Mouse (Mus musculus) intestine, postnatal 0 days (tissue): ENCODE measurements around the gene Tepp. TPM values are rescaled to one million over a fixed set of nuclear protein-coding genes. Genes with fewer than 3 reads are reported as not detected.

Experiments
- ATAC-seq: fragments of 200-750 bp; cut with Nextera tagmentation; 2 replicates; pipeline ENCODE4 v1.8.0; 2017; ENCODE audit warnings: mild to moderate bottlenecking, moderate TSS enrichment, moderate library complexity
- H3K27ac ChIP-seq: fragments of 300-500 bp; sonication (generic); 2 replicates; pipeline ENCODE4 v1.5.1; 2014; ENCODE audit warnings: mild to moderate bottlenecking, low read depth, low read length, moderate library complexity
- H3K27me3 ChIP-seq: fragments of 300-500 bp; sonication (generic); replicated peaks from 2 replicates; pipeline ENCODE4 v1.6.1; 2014; ENCODE audit warnings: low read length, mixed read lengths; ENCODE audit not compliant: control insufficient read depth, insufficient read depth
- H3K36me3 ChIP-seq: fragments of 300-500 bp; sonication (generic); 2 replicates; pipeline ENCODE4 v1.6.1; 2014; ENCODE audit warnings: mild to moderate bottlenecking, moderate library complexity; ENCODE audit not compliant: control insufficient read depth, insufficient read depth
- H3K4me1 ChIP-seq: fragments of 300-500 bp; sonication (generic); replicated peaks from 2 replicates; pipeline ENCODE4 v1.6.1; 2014; ENCODE audit warnings: antibody characterized with exemption, low read length, mixed read lengths; ENCODE audit not compliant: control insufficient read depth, insufficient read depth
- H3K4me2 ChIP-seq: fragments of 300-500 bp; sonication (generic); replicated peaks from 2 replicates; pipeline ENCODE4 v1.6.1; 2014; ENCODE audit warnings: low read depth, mild to moderate bottlenecking, moderate library complexity
- H3K4me3 ChIP-seq: fragments of 300-500 bp; sonication (generic); 2 replicates; pipeline ENCODE4 v1.5.1; 2014; ENCODE audit warnings: low read depth, low read length
- H3K9ac ChIP-seq: fragments of 300-500 bp; sonication (generic); 2 replicates; pipeline ENCODE4 v1.6.1; 2014; ENCODE audit warnings: mild to moderate bottlenecking, low read depth, low read length
- H3K9me3 ChIP-seq: fragments of 300-500 bp; sonication (generic); 2 replicates; pipeline ENCODE4 v1.6.1; 2016; ENCODE audit warnings: mixed run types; ENCODE audit not compliant: control insufficient read depth
- CTCF ChIP-seq: sonication (generic); IDR thresholded peaks from 2 replicates; pipeline ENCODE4 v1.5.1; 2016; ENCODE audit warnings: low read depth, mild to moderate bottlenecking, control low read depth, antibody characterized with exemption, moderate library complexity
- WGBS: fragments of 180-500 bp; shearing (Covaris S2); extraction: QIAGEN DNeasy Blood & Tissue Kit; methylation state at CpG from one replicate; pipeline ENCODE4 v1.1.7; 2014; 5-methylcytosine and 5-hydroxymethylcytosine counted together
- polyA plus RNA-seq: library from polyadenylated mRNA; unstranded; fragments of >200 nt; fragmentation: Nextera tagmentation; extraction: Ambion mirVana; gene quantifications from 2 replicates; pipeline ENCODE4 v1.2.1, GENCODE M21; 2015

Gene Tepp
- polyA plus RNA-seq, 1 experiment from 2014 or later, result not detected

- Histone ChIP-seq H3K27ac (peak overlapping the region; percentile 96), H3K4me3 (peak overlapping the region; percentile 85), H3K9ac (peak overlapping the region; percentile 78), H3K4me2 (peak overlapping the region; percentile 84), H3K36me3 (peaks cover 41% of the 10 kb centered on the region), H3K9me3 (no peaks in the 10 kb centered on the region), H3K4me1 (0 out of 2 replicates have a peak, but pooled peaks cover 8% of the 10 kb centered on the region), H3K27me3 (no peaks in the 10 kb centered on the region)
- no peak for TF ChIP-seq CTCF
- WGBS, result 11% methylated on average over 21 of the region's 21 CpGs
- ATAC-seq, result peak; percentile 13; the same call in 1 of the 2 replicates
These were observed 22.3 kb downstream of the Tepp start for GRCm38 (mm10) chr8:95332437-95333199.

- Histone ChIP-seq H3K9me3 (no peaks in the 10 kb centered on the region), H3K4me2 (no peak overlapping the region), H3K27ac (no peak overlapping the region), H3K27me3 (no peaks in the 10 kb centered on the region), H3K4me3 (no peak overlapping the region), H3K36me3 (peaks cover 49% of the 10 kb centered on the region), H3K9ac (no peak overlapping the region), H3K4me1 (0 out of 2 replicates have a peak, but pooled peaks cover 3% of the 10 kb centered on the region)
- 92% methylated on average over 1 of the region's 1 CpGs for WGBS
- ATAC-seq, result no peak
- no peak for TF ChIP-seq CTCF
These were observed 25.3 kb downstream of the Tepp start for GRCm38 (mm10) chr8:95335706-95336105.

GRCm38 (mm10) chr8:95336363-95336762, 26.0 kb downstream of the Tepp start:
- TF ChIP-seq CTCF, result no peak
- no peak for ATAC-seq
- Histone ChIP-seq H3K9ac (no peak overlapping the region), H3K27me3 (no peaks in the 10 kb centered on the region), H3K4me3 (no peak overlapping the region), H3K9me3 (no peaks in the 10 kb centered on the region), H3K36me3 (peaks cover 54% of the 10 kb centered on the region), H3K4me2 (no peak overlapping the region), H3K27ac (no peak overlapping the region), H3K4me1 (0 out of 2 replicates have a peak, but pooled peaks cover 3% of the 10 kb centered on the region)

DNA sequence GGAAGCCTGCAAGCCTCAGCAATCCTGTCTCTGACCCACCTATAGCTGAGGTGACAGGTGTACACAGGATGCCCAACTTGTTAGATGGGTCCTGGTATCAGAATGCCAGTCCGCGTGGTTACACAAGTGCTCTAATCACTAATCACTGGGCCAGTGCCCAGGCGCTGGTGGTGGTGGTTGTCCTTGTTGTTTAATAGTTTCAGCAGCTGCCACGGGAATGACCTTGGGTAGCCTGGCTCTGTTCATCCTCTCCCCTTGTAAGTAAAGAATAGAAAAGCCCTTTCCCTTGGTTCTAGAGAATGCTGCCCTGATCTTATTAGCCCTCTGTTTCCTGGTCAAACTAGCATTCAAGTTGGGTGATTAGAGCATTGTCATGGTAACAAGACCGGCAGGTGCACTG, 31.4 kb downstream of the Tepp start:
- peak; percentile 48 for ATAC-seq
- Histone ChIP-seq H3K4me3 (no peak overlapping the region), H3K36me3 (peaks cover 74% of the 10 kb centered on the region), H3K27me3 (no peaks in the 10 kb centered on the region), H3K9me3 (no peaks in the 10 kb centered on the region), H3K27ac (no peak overlapping the region), H3K4me2 (no peak overlapping the region), H3K4me1 (no peaks in the 10 kb centered on the region), H3K9ac (no peak overlapping the region)
- WGBS, result 42% methylated on average over 5 of the region's 5 CpGs
- TF ChIP-seq CTCF, result no peak

DNA sequence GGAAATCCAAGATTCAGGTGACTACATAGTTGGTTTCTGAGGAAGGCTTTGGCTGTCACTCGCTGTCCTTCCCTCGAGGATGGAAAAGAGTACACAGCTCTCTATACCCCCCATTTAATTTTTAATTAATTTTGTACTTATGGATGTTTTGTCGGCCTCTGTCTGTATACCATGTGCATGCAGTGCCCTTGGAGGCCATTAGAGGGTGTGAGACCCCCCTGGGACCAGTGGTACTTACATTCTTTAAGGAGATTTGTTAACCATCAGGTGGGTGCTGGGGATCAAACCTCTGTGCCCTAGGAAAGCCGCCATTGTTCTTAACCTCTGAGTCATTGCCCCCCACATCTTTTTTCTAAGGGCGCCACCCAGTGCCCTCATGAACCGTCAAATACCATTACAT, 34.3 kb downstream of the Tepp start:
- Histone ChIP-seq H3K27ac (no peak overlapping the region), H3K9me3 (no peaks in the 10 kb centered on the region), H3K36me3 (peaks cover 52% of the 10 kb centered on the region), H3K4me1 (no peaks in the 10 kb centered on the region), H3K9ac (no peak overlapping the region), H3K4me3 (no peak overlapping the region), H3K4me2 (no peak overlapping the region), H3K27me3 (no peaks in the 10 kb centered on the region)
- ATAC-seq, result no peak
- 77% methylated on average over 6 of the region's 6 CpGs for WGBS
- peak; percentile 45 for TF ChIP-seq CTCF

DNA sequence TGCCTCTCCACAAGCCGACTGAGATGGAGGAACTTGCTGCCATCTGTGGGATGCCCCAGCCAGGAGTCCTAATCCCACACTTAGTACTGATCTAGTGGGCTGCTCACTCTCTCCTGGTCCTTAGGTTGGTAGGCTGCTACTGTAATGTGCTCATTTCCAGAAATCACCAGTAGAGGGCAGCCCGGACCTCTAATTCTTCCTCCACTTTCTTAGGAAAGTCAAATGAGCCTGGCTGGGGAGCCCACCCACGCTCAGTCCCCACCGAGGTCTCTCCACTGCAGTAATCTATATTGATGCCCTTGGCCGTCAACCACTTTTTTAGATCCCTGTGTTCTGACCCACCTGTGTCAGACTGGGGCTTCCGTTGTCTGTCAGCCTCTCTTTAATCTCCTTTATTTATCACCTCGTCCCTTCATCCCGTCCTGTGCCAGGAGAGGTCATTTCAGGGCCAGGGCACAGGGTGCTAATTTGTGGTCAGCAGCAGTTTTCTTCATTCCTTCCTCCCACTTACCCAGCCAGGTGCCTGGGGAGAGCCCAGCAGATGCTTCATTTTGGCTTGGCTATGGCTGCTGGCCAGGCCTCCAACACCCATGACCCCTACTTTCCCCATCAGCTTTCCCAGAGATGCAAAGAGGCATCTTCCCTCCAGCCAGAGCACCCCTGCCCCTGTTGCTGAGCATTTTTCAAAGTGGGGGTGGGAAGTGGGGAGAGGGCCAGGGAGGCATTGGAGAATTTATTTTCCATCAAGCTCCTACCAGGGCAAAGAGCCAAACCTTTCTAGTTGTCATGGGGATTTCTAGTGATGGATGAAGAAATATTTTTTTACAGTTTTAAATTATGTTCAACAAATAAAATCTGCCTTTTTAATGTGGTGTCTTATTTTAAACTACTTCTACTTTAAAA, 36.5 kb downstream of the Tepp start:
- no peaks in the 10 kb centered on the region for H3K27me3 ChIP-seq
- H3K9me3 ChIP-seq, result no peaks in the 10 kb centered on the region
- no peak overlapping the region for H3K4me3 ChIP-seq
- 0 out of 2 replicates have a peak, but pooled peaks have one; percentile 12 for ATAC-seq
- H3K9ac ChIP-seq, result no peak overlapping the region
- no peak overlapping the region for H3K27ac ChIP-seq
- H3K36me3 ChIP-seq, result peaks cover 34% of the 10 kb centered on the region
- H3K4me1 ChIP-seq, result no peaks in the 10 kb centered on the region
- no peak overlapping the region for H3K4me2 ChIP-seq
- TF ChIP-seq CTCF, result peak; percentile 84
- whole genome bisulfite sequencing, result 33% methylated on average over 8 of the region's 8 CpGs
